Mouse (Mus musculus): ENCODE measurements around the gene Lrrc52.

Gene Lrrc52

GRCm38 (mm10) chr1:167466765-167467426, at the start of gene Lrrc52:
TSS of gene Lrrc52 (minus strand) at chr1:167466780.
- peak; percentile 24 for DNase-seq (ENCODE audit: low spot score)

GRCm38 (mm10) chr1:167511621-167512020, 45.0 kb upstream of the Lrrc52 start:
- no peak for DNase-seq (ENCODE audit: low spot score)

DNA sequence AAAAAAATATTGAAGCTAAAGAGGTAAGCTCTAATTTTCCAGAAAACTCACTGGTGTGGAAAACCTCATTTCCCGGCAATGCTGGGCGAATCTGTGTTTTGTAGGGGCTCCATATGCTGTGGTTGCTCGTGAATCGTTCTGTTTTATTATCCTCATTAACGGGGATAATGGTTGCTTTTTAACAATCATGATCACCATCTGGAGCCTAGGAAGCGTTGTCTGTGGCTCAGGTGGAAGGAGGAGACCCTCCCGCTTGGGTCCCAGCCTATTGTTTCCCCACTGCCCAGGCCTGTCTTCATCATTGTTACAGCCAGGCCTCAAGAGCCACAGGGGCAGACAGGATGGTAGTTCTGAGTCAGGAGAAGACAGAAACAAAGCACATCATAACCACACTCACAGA, 39.5 kb upstream of the Lrrc52 start:
- no peak for DNase-seq (ENCODE audit: low spot score)

- DNase-seq (ENCODE audit: low spot score): no peak
Observed at GRCm38 (mm10) chr1:167505427-167505826, 38.8 kb upstream of the Lrrc52 start.

DNA sequence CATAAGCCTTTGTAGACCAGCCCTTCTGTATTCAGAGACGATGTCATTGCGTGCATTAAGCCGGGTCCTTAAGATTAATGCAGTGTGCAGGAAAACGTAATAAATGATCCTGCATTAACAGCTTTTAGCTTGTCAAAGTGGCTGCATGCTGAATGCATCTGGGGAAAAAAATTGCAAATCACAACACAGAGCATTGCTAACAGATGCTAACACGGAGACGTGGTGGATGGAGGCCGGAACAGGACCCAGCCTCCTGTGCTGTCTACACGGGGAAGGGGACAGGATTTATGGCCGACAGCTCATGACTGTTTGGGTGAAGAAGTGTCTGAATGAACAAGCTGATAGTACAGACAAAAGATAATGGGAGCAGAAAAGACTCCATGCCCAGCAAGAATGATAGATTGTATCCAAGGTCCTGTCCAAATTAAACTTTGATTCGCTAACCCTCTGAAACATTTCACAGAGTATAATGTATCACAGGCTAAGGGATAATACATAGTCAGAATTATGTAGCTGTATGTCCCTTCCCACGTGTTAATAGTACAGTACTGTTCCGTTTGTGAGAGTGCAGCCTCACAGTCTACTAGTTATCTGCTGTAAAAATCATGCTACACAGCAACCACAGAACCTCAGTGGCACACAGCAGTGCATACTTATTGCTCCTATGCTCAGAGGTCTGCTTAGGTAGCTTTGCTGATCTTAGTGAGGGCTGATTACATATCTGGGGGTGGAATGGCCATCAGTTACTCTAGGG, 32.7 kb upstream of the Lrrc52 start:
- DNase-seq (ENCODE audit: low spot score): no peak

DNA sequence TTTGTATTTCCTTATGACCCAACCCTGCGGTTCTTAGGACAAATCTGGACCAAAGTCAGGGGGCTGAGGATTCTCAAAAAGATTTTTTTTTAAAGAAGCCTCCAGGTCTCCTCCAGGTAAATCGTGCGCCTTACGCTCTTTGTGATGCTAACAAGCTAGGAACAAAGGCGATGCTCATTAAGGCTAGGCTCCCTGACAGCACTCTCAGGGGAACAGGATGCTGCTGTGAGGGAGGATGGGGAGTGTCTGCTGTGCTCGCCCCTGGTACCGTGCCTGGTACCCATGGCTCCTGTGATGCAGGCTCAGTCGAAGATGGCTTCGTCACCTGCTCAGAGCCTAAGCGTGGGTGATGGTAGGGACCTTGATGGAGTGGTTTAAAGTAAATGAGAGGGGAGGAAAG, 31.4 kb upstream of the Lrrc52 start:
- no peak for DNase-seq (ENCODE audit: low spot score)

DNA sequence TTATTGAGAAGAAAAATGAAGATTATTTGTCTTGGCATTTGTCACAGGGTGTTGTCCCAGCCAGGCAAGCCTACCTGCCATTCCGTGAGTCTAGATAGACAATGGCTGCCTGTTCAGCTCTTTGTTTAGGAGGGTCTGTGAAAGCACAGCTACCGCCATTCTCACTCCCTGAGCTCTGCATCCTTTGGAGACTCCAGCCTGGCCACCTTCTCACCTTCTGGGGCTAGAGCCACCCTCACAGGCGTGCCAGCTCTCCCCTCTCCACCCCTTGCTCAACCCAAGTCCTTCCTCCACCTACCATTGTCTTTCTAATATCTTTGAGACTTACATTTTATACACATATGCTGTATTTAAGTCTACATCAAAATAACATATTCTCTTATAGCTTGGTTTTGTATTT, 31.0 kb upstream of the Lrrc52 start:
- DNase-seq (ENCODE audit: low spot score): no peak

DNA sequence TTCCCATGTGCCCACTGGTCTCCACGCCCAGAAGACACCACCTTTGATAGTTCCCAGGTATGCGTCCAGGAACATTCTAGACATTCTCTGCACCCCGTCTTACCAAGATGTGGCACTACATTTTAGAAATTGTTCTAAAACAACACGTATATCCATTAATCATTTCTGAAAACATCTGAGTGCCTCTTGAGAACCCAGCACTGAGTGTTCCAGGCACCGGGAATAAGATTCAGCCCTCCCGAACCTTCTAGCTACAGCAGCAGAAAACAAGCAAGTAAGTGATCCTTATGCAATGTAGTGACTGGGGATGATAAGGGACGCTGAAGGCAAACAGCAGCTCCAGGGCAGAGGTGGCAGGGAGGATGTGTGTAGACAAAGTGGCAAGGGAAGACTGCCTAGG, 24.9 kb upstream of the Lrrc52 start:
- DNase-seq (ENCODE audit: low spot score): no peak

GRCm38 (mm10) chr1:167487933-167488332, 21.4 kb upstream of the Lrrc52 start:
- DNase-seq (ENCODE audit: low spot score): no peak

DNA sequence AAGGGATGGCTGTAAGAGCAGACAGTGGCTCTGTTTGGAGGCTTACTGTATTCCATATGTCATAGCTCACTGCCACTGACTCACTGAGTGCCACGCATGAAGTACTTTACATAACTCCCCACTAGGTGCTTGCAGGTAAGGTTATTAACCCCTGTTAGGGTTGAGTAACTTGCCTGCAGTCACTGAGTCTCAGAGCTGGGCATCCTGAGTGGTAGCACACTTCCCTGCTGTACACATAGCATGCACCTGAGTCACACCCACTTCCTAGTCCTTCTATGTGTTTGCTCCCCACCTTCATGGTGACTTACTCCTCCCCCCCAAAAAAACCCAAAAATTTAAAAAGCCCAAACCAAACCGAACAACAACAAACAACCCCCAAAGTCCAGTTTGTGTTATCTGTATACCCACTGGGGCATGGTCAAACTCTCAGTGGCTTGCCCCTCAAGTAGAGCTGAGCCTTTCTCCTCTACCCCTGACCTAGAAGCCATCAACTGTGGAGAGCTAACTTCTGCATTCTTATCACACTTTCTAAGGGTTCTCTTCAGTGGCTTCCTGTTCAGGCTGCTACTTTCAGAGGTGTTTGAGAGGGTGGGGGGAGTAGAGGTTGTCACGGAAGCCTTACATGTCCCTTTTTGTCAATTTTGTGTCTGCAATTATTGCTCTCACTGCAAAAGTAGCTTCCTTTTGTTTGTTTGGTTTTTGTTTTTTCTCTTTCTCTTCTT, 20.5 kb upstream of the Lrrc52 start:
- DNase-seq (ENCODE audit: low spot score): no peak

DNA sequence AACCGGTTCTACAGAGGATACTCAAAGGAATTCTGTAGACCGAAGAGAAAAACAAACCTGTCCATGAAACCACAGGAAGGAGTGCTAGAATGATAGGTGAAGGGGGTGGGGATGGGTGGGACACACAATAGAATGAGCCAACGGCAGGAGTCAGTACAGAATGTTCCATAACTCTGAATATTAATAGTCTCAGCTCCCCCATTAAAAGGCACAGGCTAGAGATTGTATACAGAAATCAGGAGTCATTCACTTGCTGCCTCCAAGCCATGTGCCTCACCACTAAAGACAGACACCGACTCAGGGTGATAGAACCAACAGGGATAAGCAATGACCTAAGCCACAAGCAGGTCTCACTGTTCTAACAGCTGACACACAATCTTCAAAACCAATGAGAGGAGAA, 16.3 kb upstream of the Lrrc52 start:
- no peak for DNase-seq (ENCODE audit: low spot score)

- no peak for DNase-seq (ENCODE audit: low spot score)
Observed at GRCm38 (mm10) chr1:167473585-167473984, 7.0 kb upstream of the Lrrc52 start.

GRCm38 (mm10) chr1:167467916-167468315, 1.3 kb upstream of the Lrrc52 start:
- no peak for DNase-seq (ENCODE audit: low spot score)

GRCm38 (mm10) chr1:167457311-167457710, 9.3 kb downstream of the Lrrc52 start:
- no peak for DNase-seq (ENCODE audit: low spot score)

DNA sequence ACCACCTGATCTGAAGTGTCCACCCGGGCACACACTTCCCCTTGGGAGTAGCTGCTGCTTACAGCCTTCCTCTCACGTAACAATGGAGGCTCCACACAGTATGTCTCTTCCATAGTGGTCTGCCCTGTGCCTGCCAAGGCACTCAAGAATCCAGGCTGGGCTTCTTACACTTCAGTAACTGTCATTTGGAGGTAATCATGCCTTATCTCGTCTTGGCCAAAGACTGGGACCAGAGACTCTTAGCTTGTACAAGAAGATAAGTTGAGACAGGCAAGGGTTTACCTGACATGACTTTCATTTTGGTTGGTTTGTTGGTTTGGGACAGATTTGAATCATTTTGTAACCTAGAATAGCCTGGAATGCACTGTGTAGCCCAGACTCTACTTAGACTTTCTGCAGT, 13.5 kb downstream of the Lrrc52 start:
- DNase-seq (ENCODE audit: low spot score): no peak

DNA sequence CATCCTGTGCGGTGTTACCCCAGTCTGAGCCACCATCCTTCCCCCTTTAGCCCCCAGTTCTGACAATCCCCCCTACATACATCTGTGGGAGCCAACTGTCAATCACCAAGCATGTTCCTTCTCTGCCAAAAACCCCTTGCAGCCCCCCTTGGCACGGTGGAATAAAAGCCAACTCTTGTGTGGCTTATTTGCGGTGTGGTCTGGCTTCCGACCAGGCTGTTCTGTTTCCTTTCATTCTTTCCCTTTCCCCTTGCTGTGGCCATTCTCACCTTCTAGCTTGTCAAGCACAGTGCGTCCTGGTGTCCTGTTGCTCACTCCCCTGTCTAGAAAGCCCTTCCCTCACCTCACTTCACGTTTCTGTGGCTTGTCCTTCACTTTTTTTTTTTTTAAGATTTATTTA, 14.1 kb downstream of the Lrrc52 start:
- no peak for DNase-seq (ENCODE audit: low spot score)

DNA sequence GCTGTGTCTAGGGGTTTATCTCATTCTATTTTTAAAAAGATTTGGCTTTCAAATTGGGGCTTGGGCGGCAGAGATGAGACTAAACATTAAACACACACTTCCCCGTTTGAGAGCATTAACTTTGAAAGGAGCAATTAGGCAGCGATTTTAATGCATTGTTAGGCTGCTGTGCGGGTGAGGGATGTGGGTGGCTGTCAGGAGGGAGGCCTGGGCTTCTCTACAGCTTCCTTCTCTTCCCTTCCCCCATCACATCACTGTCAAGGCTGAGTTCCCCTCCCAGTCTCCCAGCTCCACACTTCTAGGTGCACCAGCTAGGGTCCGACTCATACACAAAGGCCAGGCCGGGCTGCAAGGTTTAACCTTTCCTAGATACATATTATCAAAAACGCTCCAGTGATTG, 18.0 kb downstream of the Lrrc52 start:
- DNase-seq (ENCODE audit: low spot score): no peak

DNA sequence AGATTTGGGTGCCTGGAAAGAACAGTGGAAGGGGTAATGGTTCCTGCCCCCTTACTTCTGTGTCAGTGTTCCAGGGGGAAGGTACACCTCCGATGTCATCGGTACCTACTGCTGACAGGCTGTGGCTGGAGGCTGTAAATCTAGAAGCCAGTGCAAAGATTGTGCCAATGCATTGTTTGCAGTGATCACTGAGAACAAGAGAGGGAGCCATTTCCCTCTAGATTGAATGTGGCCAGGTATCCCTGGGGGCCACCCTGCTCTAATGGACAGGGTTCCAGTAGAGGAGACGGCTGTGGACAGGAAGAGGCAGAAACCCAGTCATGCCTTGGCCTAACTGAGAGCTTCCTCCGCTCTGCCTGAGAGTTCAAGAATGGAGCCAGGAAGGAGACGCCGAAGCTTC, 18.5 kb downstream of the Lrrc52 start:
- no peak for DNase-seq (ENCODE audit: low spot score)

DNA sequence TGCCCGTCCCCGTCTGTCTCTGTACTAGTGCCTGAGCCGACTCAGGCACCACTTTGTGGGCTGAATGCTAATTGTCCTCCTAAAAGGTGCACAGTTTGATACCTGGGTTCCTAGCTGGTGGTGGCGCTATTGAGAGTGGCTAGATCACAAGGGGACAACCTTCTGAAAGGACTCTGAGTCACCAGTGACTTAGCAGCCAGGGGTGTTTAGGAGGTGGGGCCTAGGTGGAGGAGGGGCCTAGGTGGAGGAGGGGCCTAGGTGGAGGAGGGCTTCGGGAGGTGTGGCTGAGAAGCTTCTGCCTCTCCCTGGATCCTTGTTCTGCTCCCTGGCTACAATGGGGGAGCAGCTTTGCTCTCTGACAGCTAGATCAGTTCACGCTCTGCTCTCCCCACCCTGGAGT, 20.1 kb downstream of the Lrrc52 start:
- DNase-seq (ENCODE audit: low spot score): no peak

GRCm38 (mm10) chr1:167445167-167445566, 21.4 kb downstream of the Lrrc52 start:
- DNase-seq (ENCODE audit: low spot score): no peak

- no peak for DNase-seq (ENCODE audit: low spot score)
Observed at GRCm38 (mm10) chr1:167438231-167438885, 28.2 kb downstream of the Lrrc52 start.

DNA sequence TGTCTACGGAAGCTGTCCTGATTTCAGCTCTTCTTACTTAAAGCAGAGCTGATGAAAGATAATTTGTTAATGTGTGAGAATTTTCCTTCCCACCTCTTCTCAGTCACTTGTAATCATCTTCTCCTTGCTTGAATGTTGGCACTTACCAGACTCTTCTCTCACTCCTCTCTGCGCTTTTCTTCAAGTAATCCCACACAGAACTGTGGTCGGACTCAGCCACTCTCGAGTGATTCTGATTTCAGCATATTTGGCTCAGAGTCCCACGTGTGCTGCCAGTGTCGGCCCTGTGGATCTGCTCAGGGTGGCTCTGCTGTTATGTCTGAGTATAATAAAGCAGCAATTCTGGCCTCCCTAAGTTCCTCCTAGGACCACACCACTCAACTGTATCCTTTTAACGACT, 29.5 kb downstream of the Lrrc52 start:
- no peak for DNase-seq (ENCODE audit: low spot score)
